Mouse (Mus musculus) C2C12 (cell line): ENCODE measurements at regions not wholly inside any gene's neighbourhood (a gene's known extent, or its start where the extent isn't known, plus 50 kb on each side); places are given as distances from the start of the nearest gene placed in this dataset.

Source experiments
- H3K27me3 ChIP-seq: one replicate; pipeline ENCODE4 v1.6.1; 2011; ENCODE audit not compliant: control insufficient read depth, insufficient read depth, insufficient read length
- H3K36me3 ChIP-seq: one replicate; pipeline ENCODE4 v1.6.1; 2011; ENCODE audit not compliant: control insufficient read depth, insufficient read depth
- H3K4me3 ChIP-seq: one replicate; pipeline ENCODE4 v1.5.1; 2011; ENCODE audit warnings: mild to moderate bottlenecking, control low read depth; ENCODE audit not compliant: poor library complexity, insufficient read depth, severe bottlenecking
- H3K79me2 ChIP-seq: one replicate; pipeline ENCODE4 v1.6.1; 2011; ENCODE audit not compliant: control insufficient read depth, insufficient read depth
- H3K79me3 ChIP-seq: one replicate; pipeline ENCODE4 v1.6.1; 2011; ENCODE audit warnings: low read depth, control low read depth
- H3ac ChIP-seq: one replicate; pipeline ENCODE3; 2011; ENCODE audit warnings: low read depth; ENCODE audit not compliant: control insufficient read depth, insufficient read length
- CEBPB ChIP-seq: IDR thresholded peaks from one replicate; pipeline ENCODE4 v1.6.1; 2011; ENCODE audit warnings: low read depth, mild to moderate bottlenecking, control low read depth, moderate library complexity
- CTCF ChIP-seq: IDR thresholded peaks from one replicate; pipeline ENCODE4 v1.5.1; 2011; ENCODE audit not compliant: control insufficient read depth, insufficient read depth, insufficient read length
- FOSL1 ChIP-seq: IDR thresholded peaks from one replicate; pipeline ENCODE4 v1.8.0; 2011; ENCODE audit warnings: mild to moderate bottlenecking, low read length; ENCODE audit not compliant: poor library complexity, insufficient read depth, severe bottlenecking
- MAX ChIP-seq: IDR thresholded peaks from one replicate; pipeline ENCODE4 v1.6.1; 2011; ENCODE audit warnings: mild to moderate bottlenecking, control low read depth
- MYOD1 ChIP-seq: IDR thresholded peaks from one replicate; pipeline ENCODE4 v1.6.1; 2011; ENCODE audit warnings: low read depth; ENCODE audit not compliant: control insufficient read depth, insufficient read length
- MYOG ChIP-seq: IDR thresholded peaks from one replicate; pipeline ENCODE4 v1.6.1; 2011; ENCODE audit not compliant: control insufficient read depth, insufficient read length; ENCODE audit errors: extremely low read depth
- USF1 ChIP-seq: IDR thresholded peaks from one replicate; pipeline ENCODE4 v1.6.1; 2011; ENCODE audit warnings: low read depth, mild to moderate bottlenecking, control low read depth, moderate library complexity

GRCm38 (mm10) chr13:31374006-31374405, 181.9 kb upstream of the Foxq1 start:
- Histone ChIP-seq H3K79me3 (no peaks in the 10 kb centered on the region), H3K79me2 (no peaks in the 10 kb centered on the region), H3K36me3 (no peaks in the 10 kb centered on the region), H3ac (no peak overlapping the region), H3K4me3 (no peak overlapping the region), H3K27me3 (no peaks in the 10 kb centered on the region)
- TF ChIP-seq FOSL1, result no peak
- no peak for TF ChIP-seq CTCF
- no peak for TF ChIP-seq MYOG
- no peak for TF ChIP-seq MYOD1
- no peak for TF ChIP-seq USF1

- no peak for TF ChIP-seq CTCF
- TF ChIP-seq USF1, result no peak
- no peak for TF ChIP-seq CEBPB
- TF ChIP-seq MYOG, result no peak
- TF ChIP-seq FOSL1, result no peak
- no peak for TF ChIP-seq MAX
- TF ChIP-seq MYOD1, result no peak
- H3ac ChIP-seq, result no peak overlapping the region
- H3K79me2 ChIP-seq, result no peaks in the 10 kb centered on the region
- no peak overlapping the region for H3K4me3 ChIP-seq
- H3K79me3 ChIP-seq, result no peaks in the 10 kb centered on the region
- H3K27me3 ChIP-seq, result no peaks in the 10 kb centered on the region
- no peaks in the 10 kb centered on the region for H3K36me3 ChIP-seq
These were observed 162.3 kb upstream of the Foxq1 start for GRCm38 (mm10) chr13:31393421-31394215.

GRCm38 (mm10) chr13:31396216-31396910, 159.6 kb upstream of the Foxq1 start:
- no peaks in the 10 kb centered on the region for H3K79me3 ChIP-seq
- TF ChIP-seq CEBPB, result no peak
- no peaks in the 10 kb centered on the region for H3K79me2 ChIP-seq
- no peak overlapping the region for H3K4me3 ChIP-seq
- H3K36me3 ChIP-seq, result no peaks in the 10 kb centered on the region
- no peak overlapping the region for H3ac ChIP-seq
- no peaks in the 10 kb centered on the region for H3K27me3 ChIP-seq

- Histone ChIP-seq H3K79me3 (no peaks in the 10 kb centered on the region), H3K4me3 (no peak overlapping the region), H3K27me3 (no peaks in the 10 kb centered on the region), H3ac (no peak overlapping the region), H3K36me3 (no peaks in the 10 kb centered on the region), H3K79me2 (no peaks in the 10 kb centered on the region)
- TF ChIP-seq CTCF, result no peak
These were observed 158.7 kb upstream of the Foxq1 start for GRCm38 (mm10) chr13:31397246-31397645.

- no peaks in the 10 kb centered on the region for H3K79me3 ChIP-seq
- TF ChIP-seq USF1 (no peak), CTCF (no peak), MAX (no peak), MYOD1 (no peak), MYOG (no peak), FOSL1 (no peak), CEBPB (no peak)
These were observed 155.5 kb upstream of the Foxq1 start for GRCm38 (mm10) chr13:31400401-31400800.

GRCm38 (mm10) chr13:31405312-31405711, 150.6 kb upstream of the Foxq1 start:
- TF ChIP-seq USF1 (peak; percentile 55), MAX (no peak)
- no peak overlapping the region for H3K4me3 ChIP-seq
- H3K27me3 ChIP-seq, result no peaks in the 10 kb centered on the region
- H3K79me3 ChIP-seq, result no peaks in the 10 kb centered on the region
- H3ac ChIP-seq, result no peak overlapping the region
- H3K36me3 ChIP-seq, result no peaks in the 10 kb centered on the region
- no peaks in the 10 kb centered on the region for H3K79me2 ChIP-seq

More at GRCm38 (mm10) chr13:31400401-31400800, 155.5 kb upstream of the Foxq1 start:
- Histone ChIP-seq H3K79me2 (no peaks in the 10 kb centered on the region), H3K27me3 (no peaks in the 10 kb centered on the region), H3K4me3 (no peak overlapping the region), H3K36me3 (no peaks in the 10 kb centered on the region), H3ac (no peak overlapping the region)
